Mouse (Mus musculus): ENCODE data around the gene Endog. TPM values are rescaled to one million over a fixed set of nuclear protein-coding genes. Genes with fewer than 3 reads are reported as not detected.

Gene Endog
- polyA plus RNA-seq, 1 experiment from 2014 or later: 14.6 TPM

- no peaks in the 10 kb centered on the region for H3K27me3 ChIP-seq (ENCODE audit: control insufficient read depth, insufficient read depth, low read length)
- 72% methylated on average over 4 of the region's 4 CpGs for WGBS
- no peak overlapping the region for H3K4me2 ChIP-seq (ENCODE audit: low read depth)
- H3K4me3 ChIP-seq (ENCODE audit: low read depth, low read length): no peak overlapping the region
- H3K27ac ChIP-seq (ENCODE audit: low read depth, low read length): no peak overlapping the region
- H3K4me1 ChIP-seq (ENCODE audit: control insufficient read depth, insufficient read depth, low read length): no peaks in the 10 kb centered on the region
- H3K9me3 ChIP-seq (ENCODE audit: control insufficient read depth, low read length): no peaks in the 10 kb centered on the region
- DNase-seq (ENCODE audit: low spot score) (no peak), ATAC-seq (ENCODE audit: insufficient read depth, low FRiP score, low TSS enrichment) (no peak)
- H3K36me3 ChIP-seq (ENCODE audit: control insufficient read depth, insufficient read depth, low read length): no peaks in the 10 kb centered on the region
- H3K9ac ChIP-seq (ENCODE audit: low read length): no peak overlapping the region
Measured at GRCm38 (mm10) chr2:30198021-30198420, 26.7 kb downstream of the Endog start.

- Histone ChIP-seq H3K4me2 (ENCODE audit: low read depth) (no peak overlapping the region), H3K36me3 (ENCODE audit: control insufficient read depth, insufficient read depth, low read length) (no peaks in the 10 kb centered on the region), H3K9me3 (ENCODE audit: control insufficient read depth, low read length) (no peaks in the 10 kb centered on the region), H3K27ac (ENCODE audit: low read depth, low read length) (no peak overlapping the region), H3K4me1 (ENCODE audit: control insufficient read depth, insufficient read depth, low read length) (peaks cover 3% of the 10 kb centered on the region; the same call in 1 of the 2 replicates), H3K4me3 (ENCODE audit: low read depth, low read length) (no peak overlapping the region), H3K9ac (ENCODE audit: low read length) (no peak overlapping the region), H3K27me3 (ENCODE audit: control insufficient read depth, insufficient read depth, low read length) (no peaks in the 10 kb centered on the region)
- no peak for ATAC-seq (ENCODE audit: insufficient read depth, low FRiP score, low TSS enrichment)
- WGBS: 89% methylated on average over 1 of the region's 1 CpGs
- DNase-seq (ENCODE audit: low spot score): no peak
Measured at GRCm38 (mm10) chr2:30199984-30200383, 28.7 kb downstream of the Endog start.

- DNase-seq (ENCODE audit: low spot score) (no peak), ATAC-seq (ENCODE audit: insufficient read depth, low FRiP score, low TSS enrichment) (no peak)
- H3K27me3 ChIP-seq (ENCODE audit: control insufficient read depth, insufficient read depth, low read length): no peaks in the 10 kb centered on the region
- no peak overlapping the region for H3K4me2 ChIP-seq (ENCODE audit: low read depth)
- no peaks in the 10 kb centered on the region for H3K9me3 ChIP-seq (ENCODE audit: control insufficient read depth, low read length)
- H3K4me1 ChIP-seq (ENCODE audit: control insufficient read depth, insufficient read depth, low read length): peaks cover 3% of the 10 kb centered on the region; the same call in 1 of the 2 replicates
- no peak overlapping the region for H3K9ac ChIP-seq (ENCODE audit: low read length)
- no peaks in the 10 kb centered on the region for H3K36me3 ChIP-seq (ENCODE audit: control insufficient read depth, insufficient read depth, low read length)
- 86% methylated on average over 5 of the region's 5 CpGs for WGBS
- H3K4me3 ChIP-seq (ENCODE audit: low read depth, low read length): no peak overlapping the region
- no peak overlapping the region for H3K27ac ChIP-seq (ENCODE audit: low read depth, low read length)
Measured at GRCm38 (mm10) chr2:30200388-30200925, 29.2 kb downstream of the Endog start.

- H3K4me3 ChIP-seq (ENCODE audit: low read depth, low read length): no peak overlapping the region
- H3K27me3 ChIP-seq (ENCODE audit: control insufficient read depth, insufficient read depth, low read length): no peaks in the 10 kb centered on the region
- no peak overlapping the region for H3K9ac ChIP-seq (ENCODE audit: low read length)
- no peaks in the 10 kb centered on the region for H3K36me3 ChIP-seq (ENCODE audit: control insufficient read depth, insufficient read depth, low read length)
- peaks cover 8% of the 10 kb centered on the region for H3K4me1 ChIP-seq (ENCODE audit: control insufficient read depth, insufficient read depth, low read length)
- DNase-seq (ENCODE audit: low spot score): no peak
- H3K27ac ChIP-seq (ENCODE audit: low read depth, low read length): no peak overlapping the region
- no peak overlapping the region for H3K4me2 ChIP-seq (ENCODE audit: low read depth)
- no peak for ATAC-seq (ENCODE audit: insufficient read depth, low FRiP score, low TSS enrichment)
- H3K9me3 ChIP-seq (ENCODE audit: control insufficient read depth, low read length): no peaks in the 10 kb centered on the region
- 81% methylated on average over 7 of the region's 7 CpGs for WGBS
Measured at GRCm38 (mm10) chr2:30203439-30203838, 32.1 kb downstream of the Endog start.

GRCm38 (mm10) chr2:30205255-30205628 is 33.9 kb downstream of the Endog start:
- no peak overlapping the region for H3K27ac ChIP-seq (ENCODE audit: low read depth, low read length)
- no peak for DNase-seq (ENCODE audit: low spot score)
- H3K9ac ChIP-seq (ENCODE audit: low read length): peak overlapping the region; percentile 65
- H3K36me3 ChIP-seq (ENCODE audit: control insufficient read depth, insufficient read depth, low read length): no peaks in the 10 kb centered on the region
- peak overlapping the region; percentile 90 for H3K4me2 ChIP-seq (ENCODE audit: low read depth)
- 3% methylated on average over 13 of the region's 13 CpGs for WGBS
- no peaks in the 10 kb centered on the region for H3K27me3 ChIP-seq (ENCODE audit: control insufficient read depth, insufficient read depth, low read length)
- H3K9me3 ChIP-seq (ENCODE audit: control insufficient read depth, low read length): no peaks in the 10 kb centered on the region
- peaks cover 8% of the 10 kb centered on the region for H3K4me1 ChIP-seq (ENCODE audit: control insufficient read depth, insufficient read depth, low read length)
- no peak for ATAC-seq (ENCODE audit: insufficient read depth, low FRiP score, low TSS enrichment)
- H3K4me3 ChIP-seq (ENCODE audit: low read depth, low read length): peak overlapping the region; percentile 73

GRCm38 (mm10) chr2:30205629-30206357 is 34.5 kb downstream of the Endog start, which contains the start of gene Kyat1:
Kyat1 (minus strand) TSS chr2:30205847.
- under 1% methylated on average over 44 of the region's 44 CpGs for WGBS
- ATAC-seq (ENCODE audit: insufficient read depth, low FRiP score, low TSS enrichment) (peak; percentile 90), DNase-seq (ENCODE audit: low spot score) (peak; percentile 95)
- Histone ChIP-seq H3K9me3 (ENCODE audit: control insufficient read depth, low read length) (no peaks in the 10 kb centered on the region), H3K36me3 (ENCODE audit: control insufficient read depth, insufficient read depth, low read length) (no peaks in the 10 kb centered on the region), H3K27me3 (ENCODE audit: control insufficient read depth, insufficient read depth, low read length) (no peaks in the 10 kb centered on the region), H3K27ac (ENCODE audit: low read depth, low read length) (no peak within 1 kb of the TSS), H3K4me3 (ENCODE audit: low read depth, low read length) (peak within 1 kb of the TSS; percentile 73), H3K9ac (ENCODE audit: low read length) (peak within 1 kb of the TSS; percentile 65), H3K4me2 (ENCODE audit: low read depth) (peak within 1 kb of the TSS; percentile 90), H3K4me1 (ENCODE audit: control insufficient read depth, insufficient read depth, low read length) (peaks cover 8% of the 10 kb centered on the region)

GRCm38 (mm10) chr2:30207401-30207800 is 36.1 kb downstream of the Endog start:
- no peak overlapping the region for H3K4me3 ChIP-seq (ENCODE audit: low read depth, low read length)
- no peak for ATAC-seq (ENCODE audit: insufficient read depth, low FRiP score, low TSS enrichment)
- DNase-seq (ENCODE audit: low spot score): no peak

GRCm38 (mm10) chr2:30207886-30208285 is 36.6 kb downstream of the Endog start:
- DNase-seq (ENCODE audit: low spot score) (no peak), ATAC-seq (ENCODE audit: insufficient read depth, low FRiP score, low TSS enrichment) (no peak)
- WGBS: 76% methylated on average over 5 of the region's 5 CpGs
- Histone ChIP-seq H3K4me1 (ENCODE audit: control insufficient read depth, insufficient read depth, low read length) (peaks cover 8% of the 10 kb centered on the region), H3K9me3 (ENCODE audit: control insufficient read depth, low read length) (no peaks in the 10 kb centered on the region), H3K27me3 (ENCODE audit: control insufficient read depth, insufficient read depth, low read length) (no peaks in the 10 kb centered on the region), H3K9ac (ENCODE audit: low read length) (no peak overlapping the region), H3K36me3 (ENCODE audit: control insufficient read depth, insufficient read depth, low read length) (no peaks in the 10 kb centered on the region), H3K4me3 (ENCODE audit: low read depth, low read length) (no peak overlapping the region), H3K27ac (ENCODE audit: low read depth, low read length) (no peak overlapping the region), H3K4me2 (ENCODE audit: low read depth) (no peak overlapping the region)

More at GRCm38 (mm10) chr2:30207401-30207800, 36.1 kb downstream of the Endog start:
- Histone ChIP-seq H3K9ac (ENCODE audit: low read length) (no peak overlapping the region), H3K9me3 (ENCODE audit: control insufficient read depth, low read length) (no peaks in the 10 kb centered on the region), H3K36me3 (ENCODE audit: control insufficient read depth, insufficient read depth, low read length) (no peaks in the 10 kb centered on the region), H3K27ac (ENCODE audit: low read depth, low read length) (no peak overlapping the region), H3K27me3 (ENCODE audit: control insufficient read depth, insufficient read depth, low read length) (no peaks in the 10 kb centered on the region), H3K4me2 (ENCODE audit: low read depth) (no peak overlapping the region), H3K4me1 (ENCODE audit: control insufficient read depth, insufficient read depth, low read length) (peaks cover 8% of the 10 kb centered on the region)
- 84% methylated on average over 4 of the region's 4 CpGs for WGBS

Measured in neural tube, embryonic 11.5 days (tissue).